11 mouse cellular contexts compared by ENCODE assay signal in genomic region chr9:100910352-100910751, GRCm38 (mm10).
DNase-seq lines count a peak whose midpoint lies in the region; ATAC-seq lines count a peak whose summit lies in the region.
"Had no signal": no experiment of that assay in that cellular context is flagged by ENCODE, and none has a peak within 500 bp of the region (broad histone marks: within the 10 kb centered on the region; RNA-seq: fewer than 3 reads in every experiment).

No protein-coding gene starts in this region.

- no peak for ATAC-seq in kidney, embryonic 15.5 days (replicated peaks; ENCODE audit: low FRiP score)
- ATAC-seq in megakaryocyte-erythroid progenitor cell, adult 5-6 weeks (replicated peaks; ENCODE audit: low FRiP score, low TSS enrichment, poor library complexity, severe bottlenecking), result peak; percentile 92
- ATAC-seq: forebrain, embryonic 16.5 days; hindbrain, embryonic 16.5 days had no signal

- H3K27ac ChIP-seq in kidney, embryonic 15.5 days, result no peak overlapping the region
- H3K27ac ChIP-seq in forebrain, embryonic 10.5 days, result no peak overlapping the region

- H3K9me3 ChIP-seq in kidney, embryonic 15.5 days (replicated peaks), result no peaks in the 10 kb centered on the region
- no peaks in the 10 kb centered on the region for H3K9me3 ChIP-seq in forebrain, embryonic 10.5 days

- no peak overlapping the region for H3K9ac ChIP-seq in kidney, embryonic 15.5 days

- intact Hi-C loops in left cerebral cortex, postnatal 14 days (cut with DNase I), result no loop called here

- H3K4me1 ChIP-seq in kidney, embryonic 15.5 days, result no peaks in the 10 kb centered on the region
- H3K4me1 ChIP-seq in forebrain, embryonic 10.5 days, result no peaks in the 10 kb centered on the region

- no peaks in the 10 kb centered on the region for H3K27me3 ChIP-seq in kidney, embryonic 15.5 days
- no peaks in the 10 kb centered on the region for H3K27me3 ChIP-seq in forebrain, embryonic 10.5 days (ENCODE audit: poor library complexity, severe bottlenecking)

- peak; percentile 6 for DNase-seq in kidney, adult 18-20 months
- DNase-seq in ES-CJ7 (ENCODE audit: low read depth, low spot score), result peak; percentile 68
- DNase-seq in c-Kit-positive CD71-positive TER-119-negative erythroid progenitor cells, embryonic 14.5 days (ENCODE audit: low read depth), result peak; percentile 20
- DNase-seq in forebrain, embryonic 10.5 days (ENCODE audit: extremely low spot score, low spot score), result no peak
- no peak for DNase-seq in left cerebral cortex, postnatal 14 days (ENCODE audit: low spot score in 2 of 2)
- no peak for DNase-seq in frontal cortex, postnatal 25 days (ENCODE audit: low spot score in 2 of 2)
- DNase-seq: right cerebral cortex, postnatal 14 days had no signal

- peaks cover 35% of the 10 kb centered on the region; the same call in 1 of the 2 replicates for H3K36me3 ChIP-seq in kidney, embryonic 15.5 days
- peaks cover 44% of the 10 kb centered on the region for H3K36me3 ChIP-seq in forebrain, embryonic 10.5 days (replicated peaks)

- no peak overlapping the region for H3K4me2 ChIP-seq in kidney, embryonic 15.5 days

- H3K4me3 ChIP-seq in kidney, embryonic 15.5 days (replicated peaks), result no peak overlapping the region
- H3K4me3 ChIP-seq in forebrain, embryonic 10.5 days, result no peak overlapping the region

Comparison
In these comparisons a context has a peak if more than half of its experiments do, and no peak if none do; other contexts are left out.
1. DNase-seq: peak in kidney, adult 18-20 months (single experiment), ES-CJ7 (single experiment) and c-Kit-positive CD71-positive TER-119-negative erythroid progenitor cells, embryonic 14.5 days (single experiment); none in forebrain, embryonic 10.5 days (single experiment), left cerebral cortex, postnatal 14 days (0 of 2) and frontal cortex, postnatal 25 days (0 of 2).